Mouse (Mus musculus) adrenal gland (tissue): ENCODE measurements at regions not wholly inside any gene's neighbourhood (a gene's known extent, or its start where the extent isn't known, plus 50 kb on each side); places are given as distances from the start of the nearest gene placed in this dataset.
"Not testable (repeated sequence)": the region's sequence is repeated elsewhere in the genome, so short reads cannot be mapped to it uniquely, and the experiment has no call there.

Experiments used
- intact Hi-C: fragments of 180-260 bp; cut with DNase I; formaldehyde crosslinking; loops from one replicate; pipeline ENCODE4 v1.15.1; 2025

GRCm38 (mm10) chr11:31615107-31615811 lies 56.4 kb downstream of the Bod1 start:
- intact Hi-C loops: loop anchor here (5.0 kb wide), 1 partner anchor 368 kb away; no protein-coding TSS in a partner anchor

- intact Hi-C loops: no loop called here
These were observed 57.3 kb downstream of the Bod1 start for GRCm38 (mm10) chr11:31614394-31614713.

- intact Hi-C loops: no loop called here
These were observed 57.8 kb downstream of the Bod1 start for GRCm38 (mm10) chr11:31613688-31614393.

DNA sequence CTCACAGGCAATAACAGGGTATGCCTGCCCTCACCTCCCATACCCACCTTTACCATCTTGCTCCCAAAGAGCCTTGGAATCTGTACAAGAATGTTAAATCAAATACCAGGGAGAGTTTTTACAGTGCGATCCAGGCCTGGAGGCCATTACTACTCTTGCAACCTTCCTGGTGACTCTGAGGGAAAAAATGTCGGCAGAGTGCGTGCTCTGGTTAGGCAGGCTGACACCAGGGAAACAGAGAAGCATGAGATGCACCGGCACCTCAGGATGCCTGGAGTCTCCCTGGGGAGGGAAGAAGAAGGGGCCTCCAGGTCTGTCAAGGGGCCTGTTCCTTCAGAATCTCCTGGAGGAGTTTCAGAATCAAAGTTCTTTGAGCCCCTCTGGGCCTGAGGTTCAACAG lies 63.2 kb downstream of the Bod1 start:
- intact Hi-C loops: no loop called here

- intact Hi-C loops: no loop called here
These were observed 70.2 kb downstream of the Bod1 start for GRCm38 (mm10) chr11:31601499-31601898.

GRCm38 (mm10) chr11:31593604-31594003 lies 78.1 kb downstream of the Bod1 start:
- intact Hi-C loops: no loop called here

GRCm38 (mm10) chr11:31592061-31592460 lies 79.6 kb downstream of the Bod1 start:
- intact Hi-C loops: no loop called here

DNA sequence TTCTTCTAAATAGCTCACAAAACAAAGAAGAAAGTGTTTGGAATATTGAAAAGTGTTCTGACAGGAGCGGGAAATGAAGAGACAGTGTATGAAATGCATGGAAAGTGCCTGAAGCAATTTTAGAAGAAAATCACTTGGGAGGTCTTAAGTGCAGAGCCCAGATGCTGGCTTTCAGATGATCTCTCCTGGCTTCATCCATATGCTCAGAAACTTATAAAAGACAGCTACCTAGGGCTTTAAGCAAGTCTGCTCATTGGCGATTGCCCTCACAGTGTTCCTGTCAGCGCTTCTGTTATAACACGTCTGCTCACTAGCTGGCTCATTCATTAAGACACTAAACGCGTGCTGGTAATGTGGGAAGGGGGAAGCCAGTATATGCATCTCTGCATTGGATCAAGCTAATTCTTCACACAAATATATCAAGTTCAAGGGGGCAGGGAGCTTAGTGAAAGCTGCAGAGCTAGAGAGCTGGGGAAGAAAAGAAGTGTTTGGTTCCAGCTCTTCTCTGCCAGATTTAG lies 80.6 kb downstream of the Bod1 start:
- intact Hi-C loops: no loop called here

GRCm38 (mm10) chr11:31574941-31575340 lies 96.7 kb downstream of the Bod1 start:
- intact Hi-C loops: no loop called here

GRCm38 (mm10) chr11:31564742-31565510 lies 106.8 kb downstream of the Bod1 start:
- intact Hi-C loops: no loop called here

GRCm38 (mm10) chr11:31563826-31564741 lies 107.6 kb downstream of the Bod1 start:
- intact Hi-C loops: no loop called here

DNA sequence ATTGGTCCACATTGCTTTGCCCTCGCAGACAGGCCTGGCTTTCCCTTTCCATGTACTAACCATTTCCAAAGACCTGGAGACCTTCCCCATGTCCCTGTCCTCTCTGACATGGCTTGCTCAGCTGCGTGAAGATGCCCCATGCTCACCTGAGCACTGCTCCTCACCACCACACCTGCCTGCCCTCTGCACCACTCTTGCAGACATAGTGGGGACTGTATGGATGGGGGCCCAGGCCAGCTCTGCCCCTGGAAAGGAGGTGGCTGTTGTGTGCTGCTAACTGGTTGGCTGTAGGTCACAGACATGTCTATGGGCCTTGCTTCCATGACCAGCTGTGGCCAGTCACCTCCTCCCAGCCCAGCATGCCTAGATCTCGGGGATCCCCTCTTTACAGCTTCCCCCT lies 108.7 kb downstream of the Bod1 start:
- intact Hi-C loops: no loop called here

DNA sequence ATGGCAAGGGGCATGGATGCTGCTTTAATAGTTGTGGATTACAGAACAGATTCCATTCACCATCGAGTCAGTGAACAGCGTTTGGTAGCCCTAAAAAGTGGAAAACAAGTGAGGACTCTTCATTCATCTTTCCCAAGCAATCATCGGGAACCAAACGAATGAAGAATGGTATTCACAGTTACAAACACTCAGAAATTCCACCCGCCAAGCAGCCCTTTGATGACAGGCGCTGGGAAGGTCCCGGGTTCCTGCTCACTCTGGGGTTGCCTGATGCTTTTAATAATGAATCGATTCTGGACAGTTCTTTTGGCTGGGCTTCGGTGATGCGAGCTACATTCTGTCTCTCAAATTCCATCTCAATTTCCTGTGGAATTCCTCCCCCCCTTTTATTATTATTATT lies 110.9 kb downstream of the Bod1 start:
- intact Hi-C loops: no loop called here

GRCm38 (mm10) chr11:31555042-31555441 lies 116.6 kb downstream of the Bod1 start:
- intact Hi-C loops: no loop called here

DNA sequence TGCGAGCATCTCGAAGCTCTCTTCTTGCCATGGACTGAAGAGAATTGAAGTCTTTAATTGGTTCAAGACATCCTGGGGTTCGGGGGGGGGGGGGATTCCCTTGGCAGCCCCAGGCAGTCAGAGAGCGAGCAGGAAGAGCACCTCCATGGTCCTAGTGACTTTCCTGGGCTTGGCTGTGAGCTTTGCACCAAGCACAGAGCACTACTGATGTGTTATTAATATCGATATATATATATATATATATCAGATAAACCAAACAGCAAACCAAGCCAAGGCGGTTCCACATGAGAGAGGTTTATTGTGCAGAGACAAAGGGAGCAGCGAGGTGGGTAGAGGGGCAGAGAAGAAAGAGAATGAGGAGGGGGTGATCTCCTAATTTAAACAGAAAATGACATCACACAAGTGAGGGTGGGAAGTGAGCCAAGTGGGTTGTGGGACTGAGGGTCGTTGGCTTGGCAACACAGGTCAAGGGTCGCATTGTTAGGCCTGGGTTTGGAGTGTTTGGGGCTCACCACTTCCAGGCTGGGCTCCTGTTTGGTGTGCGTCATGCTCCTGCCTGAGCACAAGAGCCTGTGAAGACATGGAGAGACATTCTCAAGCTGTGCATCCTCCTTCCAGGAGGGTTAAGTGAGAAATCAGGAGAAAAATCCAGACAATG lies 119.9 kb downstream of the Bod1 start:
- intact Hi-C loops: no loop called here

DNA sequence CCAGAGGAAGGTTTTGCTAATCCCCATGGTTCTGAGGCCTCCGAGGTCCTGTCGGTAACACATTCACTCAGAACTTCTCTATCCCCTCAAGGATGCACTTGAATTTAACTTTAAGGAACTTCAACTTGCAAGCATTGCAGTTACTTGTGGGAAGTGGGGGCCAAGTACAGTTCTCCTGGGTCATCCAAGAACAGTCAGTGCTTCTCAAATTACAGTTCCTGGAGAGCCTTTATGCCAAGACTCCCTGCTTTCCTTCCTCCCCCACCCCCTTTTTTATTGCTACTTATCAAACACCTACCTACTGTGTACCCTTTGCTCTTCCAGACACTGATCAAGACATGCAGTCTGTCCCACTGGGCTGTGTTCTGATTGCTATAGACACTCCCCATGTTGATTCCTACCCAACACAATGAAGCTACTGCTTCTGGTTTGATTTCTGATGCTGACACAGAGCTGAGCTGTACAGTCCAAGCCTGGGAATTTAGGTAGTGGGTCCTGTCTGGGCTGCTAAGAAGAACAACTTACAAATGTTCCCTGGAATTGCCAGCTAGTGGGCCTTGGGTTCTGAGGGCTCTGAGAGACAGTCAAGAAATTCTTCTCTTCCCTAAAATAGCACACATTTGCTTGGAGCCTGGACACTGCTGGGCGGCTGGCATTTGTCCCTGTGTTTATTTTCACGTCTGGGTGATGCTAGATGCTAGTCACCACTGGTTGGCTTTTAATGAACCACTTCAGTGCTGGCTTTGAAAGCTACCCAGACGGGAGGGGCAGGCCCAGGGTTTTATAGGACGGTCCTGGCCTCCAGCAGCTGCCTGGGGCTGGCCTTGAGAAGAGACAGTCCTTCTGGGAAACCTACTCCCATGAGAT lies 120.7 kb downstream of the Bod1 start:
- intact Hi-C loops: no loop called here

- intact Hi-C loops: not testable (repeated sequence)
These were observed 126.2 kb downstream of the Bod1 start for GRCm38 (mm10) chr11:31545514-31545913.

GRCm38 (mm10) chr11:31542635-31543219 lies 129.0 kb downstream of the Bod1 start:
- intact Hi-C loops: no loop called here

DNA sequence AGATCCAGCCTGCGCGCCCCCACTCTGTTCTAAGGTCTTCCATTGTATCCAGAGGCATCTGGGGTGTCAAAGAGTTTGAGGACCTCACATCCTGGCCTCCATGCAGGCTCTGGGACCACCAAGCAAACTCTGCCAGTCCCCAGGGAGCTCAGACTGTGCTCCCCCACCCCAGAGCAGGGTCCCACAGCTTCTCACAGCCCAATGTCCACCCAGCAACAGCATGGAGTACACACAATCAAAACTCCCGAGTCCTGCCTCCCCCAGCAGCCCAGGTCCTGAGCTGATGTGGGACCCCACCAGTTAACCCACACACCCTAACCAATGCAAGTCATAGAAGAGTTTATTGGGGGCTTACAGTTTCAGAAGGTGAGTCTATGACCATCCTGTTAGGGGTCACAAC lies 130.3 kb downstream of the Bod1 start:
- intact Hi-C loops: no loop called here
